Mouse (Mus musculus): ENCODE measurements at regions not wholly inside any gene's neighbourhood (a gene's known extent, or its start where the extent isn't known, plus 50 kb on each side); places are given as distances from the start of the nearest gene placed in this dataset.

DNA sequence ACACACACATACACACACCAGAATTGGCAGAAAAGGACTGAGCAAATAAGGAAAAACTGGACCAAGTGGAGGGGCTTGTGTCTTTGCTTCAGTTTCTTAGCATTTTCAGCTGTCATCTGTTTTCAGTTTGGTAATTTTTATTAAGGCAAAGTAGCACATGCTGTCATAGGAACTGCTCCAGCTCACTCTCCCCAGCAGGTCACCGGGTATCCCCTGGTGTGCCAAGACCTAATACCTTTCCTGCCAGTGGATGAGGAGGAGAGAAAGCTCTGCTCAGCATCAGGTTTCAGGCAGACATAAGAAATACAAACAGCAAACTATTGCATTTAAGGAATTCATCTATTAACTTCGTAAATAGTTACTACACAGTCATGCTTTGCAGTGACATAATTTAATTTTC, 109.8 kb upstream of the Hey2 start:
- in situ Hi-C loops (cut with MboI, MseI), result no loop called here

DNA sequence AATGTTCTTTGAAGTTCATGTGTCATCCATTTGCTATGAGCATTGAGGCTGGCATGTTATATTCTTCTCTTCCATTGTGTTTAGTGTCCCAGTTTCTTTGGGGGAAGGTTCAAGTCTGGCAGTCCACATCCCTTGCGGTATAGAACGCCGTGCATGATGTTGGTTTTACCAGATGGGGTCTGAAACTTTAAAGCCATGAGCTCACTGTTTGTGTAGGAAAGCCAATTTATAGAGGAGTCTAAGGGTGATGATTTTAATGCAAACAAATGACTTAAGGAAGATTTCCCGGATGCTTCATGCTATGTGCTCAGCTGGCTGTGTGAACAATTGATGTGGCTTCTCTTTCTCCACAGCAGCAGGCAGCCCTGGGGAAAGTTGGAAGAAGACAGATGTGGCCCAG, 104.0 kb upstream of the Hey2 start:
- in situ Hi-C loops (cut with MboI, MseI), result no loop called here

DNA sequence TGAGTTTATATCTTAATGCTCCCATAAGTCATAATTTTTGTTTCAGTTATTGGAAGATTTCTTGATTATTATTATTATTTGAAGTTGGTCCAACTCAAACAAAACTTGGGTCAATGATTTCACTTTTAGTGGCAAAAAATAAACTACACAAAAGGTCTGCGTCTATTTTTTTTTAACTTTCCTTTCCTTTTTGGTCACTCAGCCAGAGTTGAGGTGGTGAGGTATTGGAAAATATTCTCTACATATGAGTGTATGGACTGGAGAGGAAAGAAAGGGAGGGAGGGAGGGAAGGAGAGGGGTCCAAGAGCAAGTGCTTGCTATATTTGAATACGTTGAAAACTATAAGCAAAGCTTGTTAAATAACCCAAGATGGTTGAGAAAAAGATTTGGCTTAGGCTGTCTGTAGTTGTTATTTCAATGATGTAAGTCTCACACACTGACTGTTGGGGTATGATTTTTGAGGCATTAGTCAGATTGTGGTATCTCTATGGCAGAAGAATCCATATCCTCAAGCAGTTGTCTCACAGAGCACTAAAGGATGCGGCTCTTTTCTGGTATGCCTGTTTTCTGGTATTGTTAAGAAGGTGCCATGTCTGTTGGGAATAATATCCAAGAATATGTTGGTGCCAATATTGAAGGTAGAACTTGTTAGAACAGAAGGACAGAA, 75.9 kb upstream of the Hey2 start:
- in situ Hi-C loops (cut with MboI, MseI), result no loop called here

- in situ Hi-C loops (cut with MboI, MseI), result no loop called here
Observed at GRCm38 (mm10) chr10:30893771-30894170, 51.2 kb upstream of the Hey2 start.
